Mouse (Mus musculus) brown adipose tissue, adult 24 weeks (tissue): Measurements from ENCODE around the gene Gm3286. TPM values are rescaled to one million over a fixed set of nuclear protein-coding genes. Genes with fewer than 3 reads are reported as not detected.
"Not testable (repeated sequence)": the region's sequence is repeated elsewhere in the genome, so short reads cannot be mapped to it uniquely, and the experiment has no call there.

ENCODE experiments used
- H3K27ac ChIP-seq: fragments of 200-500 bp; replicated peaks from 2 replicates; pipeline ENCODE4 v1.5.1; 2012; ENCODE audit warnings: low read depth, mild to moderate bottlenecking, low read length
- H3K4me1 ChIP-seq: fragments of 200-500 bp; 2 replicates; pipeline ENCODE4 v1.6.1; 2012; ENCODE audit warnings: low read length, mixed read lengths; ENCODE audit not compliant: control insufficient read depth, insufficient read depth, insufficient read length
- H3K4me3 ChIP-seq: fragments of 200-500 bp; 2 replicates; pipeline ENCODE4 v1.5.1; 2012; ENCODE audit warnings: low read depth, mild to moderate bottlenecking, low read length, moderate library complexity; ENCODE audit not compliant: insufficient read depth
- polyA plus RNA-seq: library from polyadenylated mRNA; stranded (reverse); fragments of >200 nt; gene quantifications from 2 replicates; pipeline ENCODE4 v1.2.4, GENCODE M21; 2012; ENCODE audit not compliant: missing spikeins, insufficient read depth, insufficient read length

Gene Gm3286
- polyA plus RNA-seq = not detected in 2 replicates

DNA sequence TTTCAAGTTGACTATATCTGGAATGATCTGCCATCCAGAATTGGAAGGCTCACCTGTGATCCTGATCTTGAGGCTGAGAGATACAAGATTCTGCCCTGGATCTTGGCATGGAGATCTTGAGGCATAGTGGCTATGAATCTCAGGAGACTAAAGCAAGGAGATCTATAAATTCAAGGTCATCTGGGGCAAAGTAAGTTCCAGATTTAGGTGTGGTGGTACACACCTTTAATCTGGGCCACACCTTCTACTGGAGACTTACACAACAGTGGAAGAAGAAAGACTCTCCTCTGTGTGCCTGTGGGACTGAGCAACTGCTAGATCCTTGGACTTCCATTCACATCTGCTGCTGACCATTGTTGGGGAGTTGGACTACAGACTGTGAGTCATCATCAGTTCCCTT is at the start of gene Gm3286:
Gm3286 (plus strand) TSS at position 301 of the 400 bp plus-strand sequence.
- H3K27ac ChIP-seq, H3K4me1 ChIP-seq, H3K4me3 ChIP-seq: not testable (repeated sequence)

Other genes with a start within 250 kb of the Gm3286 start
- gene Gm10424, start 238.0 kb upstream of the Gm3286 start, polyA plus RNA-seq = not detected in 2 replicates
- not detected in 2 replicates for gene Gm3259, start 204.8 kb upstream of the Gm3286 start, polyA plus RNA-seq
- not detected in 2 replicates for gene D5Ertd577e, start 54.0 kb upstream of the Gm3286 start, polyA plus RNA-seq
- not detected in 2 replicates for gene Gm7971, start 84.1 kb downstream of the Gm3286 start, polyA plus RNA-seq
- not detected in 2 replicates for gene Gm7978, start 225.4 kb downstream of the Gm3286 start, polyA plus RNA-seq
- gene Gm7982, start 231.3 kb downstream of the Gm3286 start, polyA plus RNA-seq = not detected in 2 replicates